Mouse (Mus musculus): Measurements from ENCODE around the gene Carm1. TPM values are rescaled to one million over a fixed set of nuclear protein-coding genes. Genes with fewer than 3 reads are reported as not detected.
"Not testable (repeated sequence)": the region's sequence is repeated elsewhere in the genome, so short reads cannot be mapped to it uniquely, and the experiment has no call there.

Gene Carm1
- total RNA-seq, 4 experiments from 2014 or later = 37.7 to 59.2 (median 52.6) TPM

DNA sequence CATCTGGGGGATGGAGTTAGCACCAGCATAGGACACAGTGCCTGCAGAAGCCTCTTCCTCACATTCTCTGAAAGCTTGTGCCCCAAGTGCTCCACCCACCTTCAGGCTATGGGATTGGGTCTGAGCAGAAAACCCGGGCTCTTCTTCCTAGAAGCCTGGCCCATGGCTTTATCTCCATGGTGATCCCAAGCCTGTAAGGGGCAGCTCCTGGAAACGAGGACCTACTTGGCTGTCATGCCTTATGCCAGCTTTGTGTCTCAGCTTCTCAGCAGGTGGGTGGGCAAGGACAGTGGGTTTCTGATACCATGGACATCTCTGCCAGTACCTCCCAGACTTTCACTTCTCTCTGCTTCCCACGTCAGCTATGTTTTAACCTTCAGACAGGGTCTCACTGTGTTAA is 31.5 kb downstream of the Carm1 start:
- no peak for DNase-seq

DNA sequence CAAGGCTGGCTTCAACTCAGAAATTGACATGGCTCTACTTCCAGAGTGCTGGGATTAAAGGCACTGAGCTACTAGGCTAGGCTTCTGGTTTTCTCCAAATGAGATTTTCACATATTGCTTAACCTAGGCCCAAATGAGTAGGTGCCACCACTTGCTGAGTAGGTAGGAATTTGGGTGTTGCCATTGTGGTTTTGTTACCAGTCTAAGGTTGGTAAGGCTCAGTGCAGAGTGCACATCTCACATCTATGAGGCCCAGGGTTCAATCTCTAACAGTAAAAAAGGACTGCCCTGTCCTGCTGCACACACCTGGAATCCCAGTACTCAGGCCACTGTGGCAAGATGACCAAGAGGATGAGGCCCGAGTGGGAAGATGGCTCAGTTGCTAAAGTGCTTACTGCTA is 38.7 kb downstream of the Carm1 start:
- DNase-seq = no peak

DNA sequence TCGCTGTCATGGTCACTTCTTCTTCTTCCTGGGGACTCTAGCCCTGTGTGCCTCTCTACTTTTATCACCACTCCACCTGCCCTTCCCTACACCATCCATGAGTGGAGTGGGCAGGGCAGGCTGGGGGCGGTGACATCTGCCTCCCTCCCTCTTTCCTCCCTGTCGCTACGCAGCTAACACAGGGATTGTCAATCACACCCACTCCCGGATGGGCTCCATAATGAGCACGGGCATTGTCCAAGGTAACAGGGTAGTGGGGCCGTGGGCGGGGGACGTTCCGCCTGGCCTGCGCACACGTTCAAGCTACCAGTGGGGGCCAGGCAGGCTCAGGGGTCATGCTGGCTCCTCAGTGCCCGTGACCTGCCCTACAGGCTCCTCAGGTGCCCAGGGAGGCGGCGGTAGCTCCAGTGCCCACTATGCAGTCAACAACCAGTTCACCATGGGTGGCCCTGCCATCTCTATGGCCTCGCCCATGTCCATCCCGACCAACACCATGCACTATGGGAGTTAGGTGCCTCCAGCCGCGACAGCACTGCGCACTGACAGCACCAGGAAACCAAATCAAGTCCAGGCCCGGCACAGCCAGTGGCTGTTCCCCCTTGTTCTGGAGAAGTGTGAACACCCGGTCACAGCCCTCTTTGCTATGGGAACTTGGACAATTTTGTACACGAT is 41.1 kb downstream of the Carm1 start:
- DNase-seq = no peak

- DNase-seq = no peak
Measured at GRCm38 (mm10) chr9:21588350-21588749, 41.7 kb downstream of the Carm1 start.

- DNase-seq = no peak
Measured at GRCm38 (mm10) chr9:21589538-21589937, 42.8 kb downstream of the Carm1 start.

DNA sequence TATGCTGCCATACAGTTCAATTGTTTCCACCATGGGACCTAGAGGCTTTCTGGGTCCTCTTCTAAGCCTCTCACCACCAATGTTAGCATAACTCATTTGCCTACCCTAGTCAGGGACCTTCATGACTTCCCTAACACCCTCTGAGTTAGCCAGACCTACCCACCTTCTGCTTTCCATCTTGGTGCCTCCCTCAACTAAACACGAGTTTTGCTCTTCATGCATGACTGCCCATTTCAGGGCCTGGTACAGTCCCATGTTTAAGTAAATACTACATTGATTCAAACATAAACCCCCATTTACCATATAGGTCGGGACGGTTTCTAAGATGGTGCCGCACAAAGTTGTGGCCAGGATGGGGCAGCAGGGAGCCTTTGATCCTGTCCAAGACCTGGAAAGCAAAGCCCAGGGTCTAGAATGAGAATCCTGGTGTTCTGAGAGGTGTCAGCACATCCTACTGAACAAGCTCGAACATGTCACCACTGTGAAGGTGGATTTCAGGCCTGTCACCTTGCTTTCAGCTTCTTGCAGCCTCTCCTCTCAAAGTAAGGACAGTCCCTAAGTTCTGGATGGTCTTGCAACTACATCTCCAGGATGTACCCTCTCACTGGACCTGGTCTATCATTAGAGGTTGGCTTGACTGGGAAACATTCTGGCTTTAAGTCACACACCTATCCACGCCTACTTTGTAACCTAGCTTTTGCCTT is 44.6 kb downstream of the Carm1 start:
- no peak for DNase-seq

DNA sequence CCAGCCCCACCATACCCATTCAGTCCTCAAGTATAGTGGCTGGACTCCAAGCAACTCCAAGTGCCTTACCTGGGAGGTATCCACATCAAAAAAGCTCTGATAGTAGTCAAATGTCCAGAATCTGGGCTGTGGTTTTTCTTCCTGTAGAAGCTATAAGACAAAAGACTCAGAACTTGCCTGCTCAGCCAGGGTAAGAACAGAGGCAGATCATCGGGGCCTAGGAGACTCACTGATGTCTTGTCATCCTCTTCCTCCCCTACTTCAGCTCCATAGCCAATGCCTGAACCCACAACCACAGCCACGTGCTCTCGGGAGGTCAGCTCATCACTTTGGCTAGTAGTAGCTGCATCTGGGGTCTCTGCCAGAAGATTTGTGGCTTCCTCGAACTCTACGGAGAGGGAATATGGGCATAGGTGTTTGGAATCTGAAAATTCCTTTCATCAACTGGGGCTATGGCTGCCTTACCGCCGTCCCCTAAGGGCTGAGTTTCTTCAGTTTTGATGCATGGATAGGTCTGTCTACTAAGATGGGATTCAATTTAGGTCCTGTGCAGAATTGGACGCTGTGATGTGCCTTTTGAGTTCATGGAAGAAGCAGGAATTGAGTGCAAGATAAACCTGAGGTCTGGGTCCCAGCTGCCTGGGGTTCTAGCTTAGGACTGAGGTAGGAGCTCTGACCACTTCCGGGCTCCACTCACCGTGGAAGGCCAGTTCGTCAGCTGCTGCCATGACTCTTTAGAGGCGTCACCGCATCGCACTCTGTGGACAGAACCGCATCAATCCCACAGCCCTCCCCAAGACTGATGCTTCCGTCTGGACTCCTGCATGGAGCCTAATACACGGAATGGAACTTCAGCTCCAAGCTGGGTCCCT is 45.4 kb downstream of the Carm1 start:
- DNase-seq = no peak

DNA sequence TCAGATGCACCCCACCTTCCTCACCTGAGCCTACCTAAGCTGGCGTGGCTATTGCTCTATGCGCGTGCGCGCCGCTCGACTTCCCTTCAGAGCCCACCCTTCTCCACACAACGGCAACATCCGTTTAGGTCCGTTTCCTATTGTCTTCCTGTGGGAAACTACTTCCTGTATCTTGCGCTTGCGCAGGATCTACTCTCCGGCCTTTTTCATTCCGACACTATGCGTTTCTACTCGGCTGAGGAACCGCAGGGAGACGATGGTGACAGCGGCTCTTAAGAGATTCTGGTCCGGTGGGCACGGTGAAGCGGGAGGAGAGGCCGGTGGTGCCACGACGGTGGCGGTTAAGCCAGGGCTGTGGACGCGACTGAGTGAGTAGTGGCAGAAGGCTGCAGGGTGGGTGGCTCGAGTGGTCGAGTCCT is 46.0 kb downstream of the Carm1 start, which contains the start of the genes Timm29 and Yipf2:
Gene Timm29 (plus strand): TSS at position 20 of the 419 bp plus-strand sequence.
Gene Yipf2 (minus strand): TSS at position 126 of the 419 bp plus-strand sequence.
- peak; percentile 88 for DNase-seq

GRCm38 (mm10) chr9:21593122-21593721 is 46.5 kb downstream of the Carm1 start:
- peak; percentile 65 for DNase-seq

DNA sequence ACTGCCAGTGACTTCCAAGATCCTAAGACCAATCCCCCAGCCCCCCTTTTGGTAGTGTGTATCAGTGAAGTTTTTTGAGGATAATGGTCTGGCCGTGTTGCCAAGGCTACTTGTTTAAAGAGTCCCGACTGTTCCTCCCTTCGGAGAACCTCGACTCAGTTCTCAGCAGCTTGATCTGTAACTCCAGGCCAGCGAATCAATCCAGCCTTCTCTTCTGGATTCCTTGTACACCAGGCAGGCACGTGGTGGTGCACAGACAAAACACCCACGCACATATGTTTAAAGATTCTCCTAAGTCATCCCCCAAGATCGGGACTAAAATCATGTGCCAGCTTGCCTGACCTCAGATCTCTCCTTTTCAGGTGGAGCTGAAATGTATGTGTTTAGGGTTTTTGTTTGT is 47.7 kb downstream of the Carm1 start:
- DNase-seq = not testable (repeated sequence)

DNA sequence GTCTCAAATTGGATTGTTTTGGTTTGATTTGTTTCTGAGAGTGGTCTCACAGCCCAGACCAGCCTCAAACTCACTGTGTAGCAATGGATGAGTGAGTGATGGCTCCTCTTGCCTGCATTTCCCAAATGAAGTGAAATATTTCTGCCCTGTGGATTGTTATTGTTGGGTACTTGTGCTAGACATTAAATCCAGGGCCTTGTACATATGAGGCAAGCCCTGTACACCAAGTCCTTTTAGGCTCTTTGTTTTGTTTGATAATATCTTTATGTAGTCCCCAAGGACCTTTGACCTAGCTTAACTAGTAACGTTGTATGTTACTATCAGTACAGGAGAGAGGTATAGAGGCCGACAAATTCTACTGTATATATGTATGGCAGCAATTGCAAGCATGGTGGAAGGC is 48.1 kb downstream of the Carm1 start:
- DNase-seq = no peak

DNA sequence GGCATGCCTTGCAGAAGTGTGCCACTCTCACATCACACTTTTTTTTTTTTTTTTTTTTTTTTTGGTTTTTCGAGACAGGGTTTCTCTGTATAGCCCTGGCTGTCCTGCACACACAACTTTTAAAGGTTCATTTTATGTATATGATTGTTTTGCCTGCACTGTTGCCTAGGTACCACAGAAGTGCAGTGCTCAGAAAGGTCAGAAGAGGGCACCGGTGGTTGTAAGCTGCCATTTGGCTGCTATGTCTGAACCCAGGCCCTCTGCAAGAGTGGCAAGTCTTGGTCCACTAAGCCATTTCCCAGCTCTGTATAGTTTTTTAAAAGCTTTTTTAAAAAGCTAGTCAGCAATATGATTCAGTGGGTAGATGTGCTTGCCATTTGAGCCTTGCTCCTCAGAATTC is 51.5 kb downstream of the Carm1 start:
- no peak for DNase-seq

GRCm38 (mm10) chr9:21600186-21600585 is 53.5 kb downstream of the Carm1 start:
- no peak for DNase-seq

- no peak for DNase-seq
Measured at GRCm38 (mm10) chr9:21601073-21601472, 54.4 kb downstream of the Carm1 start.

DNA sequence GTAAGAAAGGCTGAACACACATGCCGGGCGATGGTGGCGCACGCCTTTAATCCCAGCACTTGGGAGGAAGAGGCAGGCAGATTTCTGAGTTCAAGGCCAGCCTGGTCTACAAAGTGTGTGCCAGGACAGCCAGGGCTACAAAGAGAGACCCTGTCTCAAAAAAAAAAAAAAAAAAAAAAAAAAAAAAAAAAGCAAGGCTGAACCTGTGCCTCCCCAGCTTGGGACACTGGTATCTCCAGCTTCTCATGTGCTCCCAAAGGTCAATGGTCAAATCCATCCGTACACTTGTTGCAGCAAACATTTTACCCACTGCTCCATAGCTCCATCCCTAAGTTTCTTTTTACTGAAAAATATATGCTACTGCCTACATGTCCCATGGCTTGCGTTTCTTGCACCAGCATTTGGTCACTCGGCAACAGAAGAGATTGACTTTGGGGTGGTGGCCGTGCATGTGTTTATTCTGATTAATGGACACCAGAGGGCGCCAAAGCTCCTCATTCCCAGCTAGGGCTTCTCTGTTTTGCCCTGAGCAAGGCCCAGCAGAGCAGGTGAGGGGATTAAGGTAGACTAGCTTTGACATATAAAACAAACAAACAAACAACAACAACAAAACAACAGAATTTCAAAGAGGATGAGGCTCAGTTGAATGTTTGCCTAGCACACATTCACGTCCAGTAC is 55.2 kb downstream of the Carm1 start:
- peak; percentile 50 for DNase-seq

DNA sequence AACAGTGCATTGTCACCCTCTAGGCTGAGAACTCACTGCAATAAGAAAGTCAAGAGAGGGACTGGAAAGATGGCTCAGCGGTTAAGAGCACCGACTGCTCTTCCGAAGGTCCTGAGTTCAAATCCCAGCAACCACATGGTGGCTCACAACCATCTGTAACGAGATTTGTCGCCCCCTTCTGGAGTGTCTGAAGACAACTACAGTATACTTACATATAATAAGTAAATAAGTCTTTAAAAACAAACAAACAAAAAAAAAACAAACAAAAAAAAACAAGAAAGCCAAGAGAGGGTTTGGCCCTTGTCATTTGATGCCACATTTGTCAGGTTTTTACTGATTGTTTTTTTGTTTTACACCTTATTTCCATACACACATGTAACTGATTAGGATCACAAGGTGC is 57.4 kb downstream of the Carm1 start:
- DNase-seq = no peak

GRCm38 (mm10) chr9:21605865-21606264 is 59.2 kb downstream of the Carm1 start:
- DNase-seq = no peak

GRCm38 (mm10) chr9:21606648-21607047 is 60.0 kb downstream of the Carm1 start:
- DNase-seq = no peak

DNA sequence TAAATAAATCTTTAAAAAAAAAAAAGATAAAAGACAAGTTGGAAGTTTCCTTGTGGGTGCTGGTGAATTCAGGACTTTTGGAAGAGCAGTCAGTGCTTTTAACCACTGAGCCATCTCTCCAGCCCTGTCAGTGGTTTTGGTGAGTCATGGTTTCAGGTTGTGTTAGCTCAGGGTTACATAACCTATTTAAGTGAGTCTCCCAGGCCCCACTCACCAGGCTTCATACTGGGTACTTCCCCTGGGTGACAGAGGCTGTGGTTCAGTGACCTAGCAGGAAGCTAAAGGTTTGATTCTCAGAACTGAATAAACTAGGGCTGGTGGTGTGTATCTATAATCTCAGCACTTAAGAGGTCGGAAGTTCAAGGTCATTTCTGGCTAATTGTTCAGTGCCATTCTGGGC is 63.2 kb downstream of the Carm1 start:
- peak; percentile 63 for DNase-seq

GRCm38 (mm10) chr9:21614864-21615616 is 68.3 kb downstream of the Carm1 start:
- DNase-seq = no peak

GRCm38 (mm10) chr9:21615617-21616231 is 69.0 kb downstream of the Carm1 start, which contains the start of gene Smarca4:
Smarca4 (plus strand) TSS chr9:21616169.
- DNase-seq = peak; percentile 99
